Mouse (Mus musculus) midbrain, embryonic 11.5 days (tissue): ENCODE results near the gene Angptl7. TPM values are rescaled to one million over a fixed set of nuclear protein-coding genes. Genes with fewer than 3 reads are reported as not detected.
A peak's percentile ranks its signal among the peaks of the same experiment; 100 is the strongest.

ENCODE experiments used
- ATAC-seq: fragments of 200-750 bp; cut with Nextera tagmentation; 2 replicates; pipeline ENCODE4 v1.8.0; 2017; ENCODE audit warnings: moderate TSS enrichment, moderate library complexity; ENCODE audit not compliant: low FRiP score
- DNase-seq: peaks from one replicate; pipeline ENCODE4 v3.0.0; 2015; ENCODE audit warnings: low spot score; ENCODE audit errors: missing footprints
- H3K27ac ChIP-seq: fragments of 300-500 bp; sonication (generic); 2 replicates; pipeline ENCODE4 v1.5.1; 2014; ENCODE audit warnings: low read depth, low read length
- H3K27me3 ChIP-seq: fragments of 300-500 bp; sonication (generic); 2 replicates; pipeline ENCODE4 v1.6.1; 2014; ENCODE audit warnings: mild to moderate bottlenecking, low read length, moderate library complexity, mixed read lengths; ENCODE audit not compliant: control insufficient read depth, insufficient read depth
- H3K36me3 ChIP-seq: fragments of 300-500 bp; sonication (generic); 2 replicates; pipeline ENCODE4 v1.6.1; 2014; ENCODE audit warnings: mild to moderate bottlenecking, low read length, moderate library complexity, mixed read lengths; ENCODE audit not compliant: control insufficient read depth, insufficient read depth
- H3K4me1 ChIP-seq: fragments of 300-500 bp; sonication (generic); 2 replicates; pipeline ENCODE4 v1.6.1; 2014; ENCODE audit warnings: low read length; ENCODE audit not compliant: control insufficient read depth, insufficient read depth
- H3K4me2 ChIP-seq: fragments of 300-500 bp; sonication (generic); 2 replicates; pipeline ENCODE4 v1.6.1; 2014; ENCODE audit warnings: mild to moderate bottlenecking, moderate library complexity
- H3K4me3 ChIP-seq: fragments of 300-500 bp; sonication (generic); 2 replicates; pipeline ENCODE4 v1.5.1; 2014; ENCODE audit warnings: low read depth, low read length
- H3K9ac ChIP-seq: fragments of 300-500 bp; sonication (generic); 2 replicates; pipeline ENCODE4 v1.6.1; 2014; ENCODE audit warnings: low read length
- H3K9me3 ChIP-seq: fragments of 300-500 bp; sonication (generic); 2 replicates; pipeline ENCODE4 v1.6.1; 2016; ENCODE audit warnings: low read length; ENCODE audit not compliant: control insufficient read depth
- WGBS: fragments of 180-500 bp; shearing (Covaris S2); extraction: QIAGEN DNeasy Blood & Tissue Kit; methylation state at CpG from one replicate; pipeline ENCODE4 v1.1.7; 2014; 5-methylcytosine and 5-hydroxymethylcytosine counted together
- polyA plus RNA-seq: library from polyadenylated mRNA; unstranded; fragments of >200 nt; fragmentation: Nextera tagmentation; extraction: Ambion mirVana; gene quantifications from 2 replicates; pipeline ENCODE4 v1.2.1, GENCODE M21; 2014

Gene Angptl7
- polyA plus RNA-seq, 1 experiment from 2014 or later = 0.14 TPM

- H3K36me3 ChIP-seq = peaks cover 27% of the 10 kb centered on the region
- ATAC-seq = 0 out of 2 replicates have a peak, but pooled peaks have one; percentile 16
- WGBS = 90% methylated on average over 2 of the region's 2 CpGs
- no peaks in the 10 kb centered on the region for H3K27me3 ChIP-seq
- H3K27ac ChIP-seq = no peak overlapping the region
- no peak overlapping the region for H3K9ac ChIP-seq
- H3K9me3 ChIP-seq = no peaks in the 10 kb centered on the region
- no peak for DNase-seq
- no peak overlapping the region for H3K4me3 ChIP-seq
- H3K4me2 ChIP-seq = no peak overlapping the region
- H3K4me1 ChIP-seq = no peaks in the 10 kb centered on the region
Measured at GRCm38 (mm10) chr4:148481557-148482168, 18.6 kb downstream of the Angptl7 start.

- Histone ChIP-seq H3K36me3 (peaks cover 18% of the 10 kb centered on the region; the same call in 1 of the 2 replicates), H3K27ac (no peak overlapping the region), H3K4me2 (no peak overlapping the region), H3K4me1 (no peaks in the 10 kb centered on the region), H3K9ac (no peak overlapping the region), H3K4me3 (no peak overlapping the region), H3K9me3 (no peaks in the 10 kb centered on the region), H3K27me3 (no peaks in the 10 kb centered on the region)
- no peak for ATAC-seq
- 88% methylated on average over 2 of the region's 2 CpGs for WGBS
- no peak for DNase-seq
Measured at GRCm38 (mm10) chr4:148480245-148480644, 20.0 kb downstream of the Angptl7 start.

GRCm38 (mm10) chr4:148473496-148473895 is 26.8 kb downstream of the Angptl7 start:
- no peak overlapping the region for H3K27ac ChIP-seq
- H3K9ac ChIP-seq = no peak overlapping the region
- H3K9me3 ChIP-seq = no peaks in the 10 kb centered on the region
- 94% methylated on average over 5 of the region's 5 CpGs for WGBS
- H3K4me3 ChIP-seq = no peak overlapping the region
- ATAC-seq (no peak), DNase-seq (no peak)
- H3K36me3 ChIP-seq = peaks cover 39% of the 10 kb centered on the region
- no peaks in the 10 kb centered on the region for H3K27me3 ChIP-seq
- no peak overlapping the region for H3K4me2 ChIP-seq
- no peaks in the 10 kb centered on the region for H3K4me1 ChIP-seq

GRCm38 (mm10) chr4:148472436-148473174 is 27.7 kb downstream of the Angptl7 start:
- H3K4me1 ChIP-seq = no peaks in the 10 kb centered on the region
- H3K27me3 ChIP-seq = no peaks in the 10 kb centered on the region
- WGBS = 94% methylated on average over 8 of the region's 8 CpGs
- peaks cover 41% of the 10 kb centered on the region for H3K36me3 ChIP-seq
- ATAC-seq (no peak), DNase-seq (no peak)
- no peak overlapping the region for H3K4me3 ChIP-seq
- no peaks in the 10 kb centered on the region for H3K9me3 ChIP-seq
- no peak overlapping the region for H3K4me2 ChIP-seq
- H3K27ac ChIP-seq = no peak overlapping the region
- H3K9ac ChIP-seq = no peak overlapping the region

- Histone ChIP-seq H3K27me3 (no peaks in the 10 kb centered on the region), H3K9me3 (no peaks in the 10 kb centered on the region), H3K4me2 (no peak overlapping the region), H3K4me1 (no peaks in the 10 kb centered on the region), H3K9ac (no peak overlapping the region), H3K36me3 (peaks cover 40% of the 10 kb centered on the region), H3K27ac (no peak overlapping the region), H3K4me3 (no peak overlapping the region)
- no peak for ATAC-seq
- DNase-seq = no peak
- 77% methylated on average over 10 of the region's 10 CpGs for WGBS
Measured at GRCm38 (mm10) chr4:148471363-148471806, 28.9 kb downstream of the Angptl7 start.

DNA sequence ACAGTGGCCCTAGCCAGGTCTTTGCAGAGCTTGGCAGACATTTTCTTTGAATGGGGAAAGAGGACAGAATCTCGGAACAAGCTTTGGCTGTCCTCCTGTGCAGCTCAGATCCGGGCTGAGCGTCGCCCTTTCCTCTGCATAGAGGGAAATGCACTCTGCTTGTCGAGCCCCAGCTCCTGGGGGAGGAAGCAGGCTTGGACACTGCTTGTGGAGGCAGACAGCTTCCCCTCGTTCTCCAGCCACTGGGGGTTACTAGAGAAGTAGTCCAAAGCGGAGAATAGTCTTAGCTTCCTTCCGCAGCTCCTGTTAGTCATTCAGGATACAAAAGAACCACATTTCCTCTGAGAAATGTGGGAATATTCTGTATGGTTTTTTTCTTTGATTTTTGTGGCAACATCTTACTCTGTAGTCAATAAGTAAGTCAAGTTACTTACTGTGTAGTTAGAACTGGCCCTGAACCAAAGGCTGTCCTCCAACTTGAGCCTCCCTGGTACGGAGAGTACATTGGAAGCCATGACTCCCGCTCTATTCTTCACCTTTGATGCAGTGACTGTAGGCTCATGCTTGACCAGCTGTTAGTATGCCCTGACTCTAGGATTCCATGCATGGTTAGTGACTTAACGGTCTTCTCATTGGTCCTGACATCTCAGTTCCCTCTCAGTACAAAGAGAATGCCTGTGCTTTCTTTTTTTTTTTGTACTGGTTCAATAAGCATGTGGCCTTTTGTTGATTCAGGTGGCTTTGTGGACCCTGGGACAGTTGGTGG is 30.6 kb downstream of the Angptl7 start:
- Histone ChIP-seq H3K4me3 (no peak overlapping the region), H3K9me3 (no peaks in the 10 kb centered on the region), H3K4me2 (no peak overlapping the region), H3K4me1 (no peaks in the 10 kb centered on the region), H3K36me3 (peaks cover 43% of the 10 kb centered on the region), H3K9ac (no peak overlapping the region), H3K27ac (no peak overlapping the region), H3K27me3 (no peaks in the 10 kb centered on the region)
- ATAC-seq = no peak
- WGBS = 89% methylated on average over 11 of the region's 11 CpGs
- no peak for DNase-seq

DNA sequence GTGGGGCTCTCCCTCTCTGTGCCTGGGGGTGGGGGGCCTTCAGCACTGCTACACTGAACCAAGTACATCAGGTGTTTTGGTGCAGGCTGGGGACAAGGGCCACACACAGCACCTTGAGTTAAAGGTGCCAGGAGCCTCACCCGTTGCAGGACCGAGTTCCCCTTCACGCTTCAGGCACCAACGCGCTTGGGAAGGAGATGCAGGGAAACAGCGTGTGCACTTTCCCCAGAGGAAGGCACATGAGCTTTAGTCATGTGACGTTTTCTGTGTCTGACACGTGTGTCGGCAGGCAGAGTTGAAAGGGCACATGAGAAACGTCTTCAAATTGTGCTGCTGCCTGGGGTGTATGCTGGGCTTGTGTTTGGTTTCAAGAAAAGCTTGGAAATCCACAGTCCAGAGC is 31.9 kb downstream of the Angptl7 start:
- H3K9me3 ChIP-seq = no peaks in the 10 kb centered on the region
- no peak overlapping the region for H3K27ac ChIP-seq
- no peak overlapping the region for H3K4me3 ChIP-seq
- DNase-seq = no peak
- peaks cover 49% of the 10 kb centered on the region for H3K36me3 ChIP-seq
- no peak overlapping the region for H3K4me2 ChIP-seq
- WGBS = 94% methylated on average over 10 of the region's 10 CpGs
- ATAC-seq = no peak
- no peaks in the 10 kb centered on the region for H3K27me3 ChIP-seq
- H3K9ac ChIP-seq = no peak overlapping the region
- no peaks in the 10 kb centered on the region for H3K4me1 ChIP-seq

DNA sequence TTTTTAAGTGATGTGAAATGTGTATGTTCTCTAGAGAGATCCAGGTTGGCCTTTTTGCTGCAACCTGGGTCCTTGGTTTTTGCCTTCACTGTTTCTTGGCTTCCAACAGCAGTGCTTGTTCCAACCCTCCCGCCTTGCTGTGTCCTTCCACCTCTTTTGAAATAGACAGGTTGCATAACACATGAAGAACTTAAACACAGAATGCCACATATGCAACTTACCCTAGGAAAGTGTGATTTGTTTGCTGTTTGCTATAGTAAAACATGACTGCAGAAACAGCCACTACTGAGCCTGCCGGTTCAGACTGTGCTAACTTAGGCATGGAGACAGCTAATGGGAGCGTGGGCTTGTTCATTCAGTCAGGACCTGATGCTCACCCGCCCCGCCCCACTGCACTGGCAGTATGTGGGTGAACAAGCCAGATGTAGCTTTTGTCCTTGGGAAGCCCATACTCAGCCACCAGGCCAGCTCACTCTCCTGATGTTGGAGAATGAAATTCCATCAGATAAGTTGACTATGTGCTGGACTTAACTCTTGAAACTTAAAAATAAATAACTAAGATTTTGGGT is 33.7 kb downstream of the Angptl7 start:
- H3K4me1 ChIP-seq = no peaks in the 10 kb centered on the region
- no peaks in the 10 kb centered on the region for H3K27me3 ChIP-seq
- H3K27ac ChIP-seq = no peak overlapping the region
- no peak overlapping the region for H3K9ac ChIP-seq
- no peaks in the 10 kb centered on the region for H3K9me3 ChIP-seq
- WGBS = 90% methylated on average over 5 of the region's 5 CpGs
- H3K36me3 ChIP-seq = peaks cover 47% of the 10 kb centered on the region
- H3K4me3 ChIP-seq = no peak overlapping the region
- no peak for ATAC-seq
- no peak overlapping the region for H3K4me2 ChIP-seq
- no peak for DNase-seq
